Mouse (Mus musculus): ENCODE measurements at regions not wholly inside any gene's neighbourhood (a gene's known extent, or its start where the extent isn't known, plus 50 kb on each side); places are given as distances from the start of the nearest gene placed in this dataset.
A peak's percentile ranks its signal among the peaks of the same experiment; 100 is the strongest.

DNA sequence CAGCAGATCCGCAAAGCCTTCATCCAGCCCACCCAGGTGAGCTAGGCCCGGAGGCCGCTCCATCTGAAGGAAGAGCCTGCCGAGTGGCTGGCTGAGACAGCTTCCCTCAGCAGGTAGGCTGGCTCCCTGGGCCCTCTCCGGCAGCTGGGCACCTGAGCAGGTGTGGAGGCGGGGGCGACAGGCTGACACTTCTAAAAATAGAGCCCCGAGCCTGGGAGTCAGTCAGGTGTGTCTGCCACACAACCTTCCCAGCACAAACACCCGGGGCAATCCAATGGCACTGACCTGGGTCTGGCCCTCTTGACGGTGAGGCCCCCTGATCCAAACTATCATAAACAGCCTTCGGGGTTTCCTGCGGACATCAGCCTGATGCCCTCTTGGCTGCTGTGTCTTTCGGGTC, 58.5 kb downstream of the Zfp36l2 start:
- DNase-seq, result peak; percentile 76 to 78

DNA sequence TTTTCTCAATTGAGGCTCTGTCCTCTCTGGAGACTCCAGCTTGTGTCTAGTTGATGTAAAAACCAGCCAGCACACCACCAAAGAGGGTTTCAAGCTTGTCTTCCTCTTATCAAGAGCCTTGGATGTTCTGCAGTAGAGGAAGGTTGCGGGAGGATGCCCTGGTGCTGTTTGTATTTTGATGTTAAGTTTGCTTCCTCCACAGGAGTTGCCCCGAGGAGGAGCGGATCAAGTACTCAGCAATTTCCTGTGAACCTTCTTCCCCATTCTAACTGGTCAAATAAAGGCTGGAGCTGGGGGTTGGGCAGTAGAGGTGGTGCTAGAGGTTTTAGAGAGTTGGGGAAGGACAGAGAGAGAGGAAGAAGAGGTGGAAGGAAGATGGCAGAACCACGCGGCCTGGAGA, 59.5 kb downstream of the Zfp36l2 start:
- no peak for DNase-seq

DNA sequence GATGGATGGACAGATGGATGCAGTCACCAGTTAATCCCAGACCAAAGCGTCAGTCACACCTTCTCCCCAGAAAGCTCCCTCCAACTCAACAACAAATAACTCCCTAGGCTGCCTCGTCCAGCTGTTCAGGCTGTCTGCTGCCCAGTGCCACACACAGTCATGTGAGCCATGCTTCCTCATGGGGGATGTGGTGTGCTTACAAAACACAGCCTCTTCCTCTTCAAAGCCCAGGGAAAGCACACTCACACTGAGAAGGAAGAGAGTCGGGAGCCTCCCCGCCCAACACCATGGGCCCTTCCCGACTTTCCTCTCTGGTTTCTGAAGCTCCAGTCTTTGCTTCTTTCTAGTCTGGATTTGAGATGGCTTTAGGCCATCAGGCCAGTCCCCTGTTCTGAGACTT, 61.6 kb downstream of the Zfp36l2 start:
- no peak for DNase-seq

DNA sequence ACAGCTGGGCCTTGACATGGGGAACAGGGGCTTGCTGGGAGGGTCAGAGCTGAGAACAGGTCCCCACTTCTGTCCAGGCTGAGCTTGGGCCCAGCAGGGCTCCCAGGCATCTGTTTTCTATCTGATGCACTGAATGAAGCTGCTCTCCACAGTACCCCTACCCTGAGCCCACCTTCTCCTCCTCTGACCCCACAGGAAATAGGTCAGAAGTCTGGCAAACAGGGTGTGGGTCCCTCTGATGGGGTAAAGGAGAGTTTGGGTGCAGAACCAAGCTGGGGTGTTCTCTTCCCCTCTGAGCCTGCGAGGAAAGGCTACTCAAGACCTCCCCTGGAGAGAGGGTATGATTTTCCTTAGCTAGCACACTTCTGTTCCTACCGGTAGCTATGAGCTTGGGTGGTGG, 64.6 kb downstream of the Zfp36l2 start:
- no peak for DNase-seq

DNA sequence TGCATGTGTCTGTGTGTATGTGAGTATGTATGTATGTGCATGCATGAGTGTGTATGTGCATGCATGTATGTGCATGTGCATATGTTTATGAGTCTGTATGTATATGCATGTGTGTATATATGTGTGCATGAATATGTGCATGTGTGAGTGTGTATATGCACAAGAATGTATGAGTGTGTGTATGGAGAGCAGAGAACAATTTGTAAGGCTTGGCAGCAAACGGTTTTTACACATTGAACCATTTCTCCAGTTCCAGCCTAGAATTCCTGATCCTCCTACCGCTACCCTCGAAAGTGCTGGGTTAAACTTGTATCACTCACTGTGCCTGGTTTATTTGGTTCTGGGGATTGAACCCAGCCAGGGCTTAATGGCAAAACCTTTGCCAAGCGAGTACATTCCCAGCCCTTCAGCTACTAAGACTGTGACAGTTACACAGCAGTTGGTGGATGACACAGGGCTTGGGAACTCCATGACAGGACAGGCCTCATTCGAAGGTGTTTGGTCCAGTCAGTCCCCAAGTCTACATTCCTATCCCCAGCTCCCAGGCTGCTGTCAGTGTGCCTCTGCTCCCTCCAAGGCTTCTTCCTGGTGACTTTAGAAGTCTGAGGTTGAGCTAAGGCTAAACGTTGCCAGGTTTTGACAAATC, 65.1 kb downstream of the Zfp36l2 start:
- DNase-seq, result no peak

DNA sequence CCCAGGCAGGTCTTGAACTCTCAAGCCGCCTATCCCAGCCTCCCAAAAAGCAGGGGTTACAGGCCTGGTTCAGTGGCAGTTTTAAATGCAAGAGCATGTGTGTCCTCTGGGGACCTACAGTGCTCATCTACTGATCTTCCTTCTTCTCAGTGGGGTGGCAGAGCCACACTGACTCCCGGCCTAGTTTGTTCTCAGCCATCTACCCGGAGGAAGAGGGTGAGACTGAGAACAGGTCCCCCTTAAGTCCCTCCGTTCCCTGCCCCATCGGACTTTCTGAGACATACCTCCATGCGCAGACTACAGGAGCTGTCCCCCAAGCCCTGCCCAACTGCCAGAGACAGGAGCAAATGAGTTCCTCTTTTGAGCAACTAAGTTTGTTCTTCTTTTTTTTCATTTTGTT, 66.5 kb downstream of the Zfp36l2 start:
- no peak for DNase-seq

DNA sequence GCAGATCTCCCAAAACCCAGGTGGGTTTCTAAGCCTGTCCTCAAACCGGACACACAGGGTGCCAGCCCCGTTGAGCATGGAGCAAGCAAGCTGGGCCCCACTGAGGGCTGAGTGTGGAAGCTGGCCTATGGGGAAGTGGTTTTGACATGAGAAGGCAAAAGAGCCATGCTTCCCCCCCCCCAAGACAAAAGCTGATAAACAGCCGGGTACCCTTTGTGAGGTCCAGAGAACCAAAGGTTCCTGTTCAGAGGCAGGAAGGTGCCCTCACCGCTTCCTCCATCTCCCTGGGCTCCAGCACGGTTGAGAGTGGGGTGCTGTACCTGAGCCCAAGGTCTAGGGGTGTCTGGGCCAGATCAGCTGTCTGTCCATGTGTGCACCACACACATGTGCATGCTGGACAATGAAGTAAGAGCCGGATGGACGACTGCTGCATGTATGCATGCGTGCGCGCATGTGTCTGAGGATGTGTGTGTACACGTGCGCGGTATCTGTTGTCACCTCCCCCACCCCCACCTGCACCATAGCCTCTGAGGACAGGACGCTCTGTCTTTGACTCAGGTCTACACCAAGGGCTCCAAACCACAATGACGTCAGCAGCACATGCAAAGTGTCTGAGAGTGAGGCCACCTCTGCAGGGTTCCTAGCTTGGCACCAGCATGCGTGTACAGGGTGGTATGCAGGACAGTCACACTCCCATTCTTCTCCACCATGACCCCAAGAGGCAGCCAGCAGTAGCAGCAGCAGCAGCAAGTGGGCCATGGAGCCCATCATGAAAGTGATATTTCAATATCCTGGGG, 68.3 kb downstream of the Zfp36l2 start:
- DNase-seq, result no peak

DNA sequence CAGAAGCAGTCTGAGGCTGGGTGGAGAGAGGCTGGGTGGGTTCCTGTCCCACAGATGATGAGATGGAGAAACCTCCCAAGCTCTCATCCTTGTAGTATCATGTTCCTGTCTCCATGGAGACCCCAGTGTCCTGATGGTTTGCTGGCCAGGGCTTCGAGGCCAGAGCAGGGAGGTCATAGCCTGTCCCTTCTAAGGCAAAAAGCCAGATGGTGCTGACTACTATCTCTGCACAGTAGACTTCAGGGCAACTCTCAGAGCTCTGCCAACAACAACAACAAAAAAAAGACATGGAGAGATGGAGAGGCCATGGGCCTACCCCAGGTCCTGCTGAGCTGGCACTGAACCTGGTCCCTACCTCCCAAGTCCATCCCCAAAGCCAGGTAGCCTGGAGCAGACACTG, 69.0 kb downstream of the Zfp36l2 start:
- DNase-seq, result no peak

DNA sequence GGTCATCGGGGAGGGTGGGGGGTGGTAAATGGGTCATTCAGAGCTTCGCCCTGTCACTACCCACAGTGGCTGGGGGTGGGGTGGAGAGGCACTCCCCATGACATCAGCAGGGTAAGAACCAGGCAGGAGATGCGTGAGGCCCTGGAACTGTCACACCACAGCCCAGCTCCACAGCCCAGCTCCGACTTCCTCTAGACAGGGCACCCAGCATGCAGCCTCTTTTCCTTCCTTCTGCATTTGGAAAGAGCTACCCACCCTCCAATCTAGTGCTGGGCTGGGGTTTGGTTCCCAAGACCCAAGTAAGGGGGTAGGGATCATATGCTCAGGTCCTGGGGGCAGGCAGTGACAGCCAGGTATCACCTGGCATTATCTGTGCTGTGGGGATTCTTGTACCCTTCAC, 69.5 kb downstream of the Zfp36l2 start:
- no peak for DNase-seq

DNA sequence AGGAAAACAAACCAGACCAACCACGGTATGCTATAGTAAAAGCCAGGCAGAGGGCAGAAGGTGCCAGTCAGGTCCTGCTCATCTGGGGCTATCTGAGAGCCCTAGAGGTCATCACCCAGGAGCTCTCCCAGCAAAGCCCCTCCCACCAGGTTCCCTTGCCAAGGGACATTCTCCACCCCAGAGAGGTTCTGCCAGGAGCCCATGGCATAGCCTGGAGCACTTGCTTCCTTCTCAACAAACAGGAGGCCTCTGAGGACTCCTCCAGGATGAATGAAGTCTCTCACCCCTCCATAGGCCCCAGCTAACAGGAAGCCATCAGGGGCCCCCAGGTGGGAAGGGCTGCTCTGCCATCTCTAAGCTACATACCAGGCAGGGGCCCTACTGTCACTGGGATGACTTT, 70.0 kb downstream of the Zfp36l2 start:
- DNase-seq, result peak; percentile 70 to 71

DNA sequence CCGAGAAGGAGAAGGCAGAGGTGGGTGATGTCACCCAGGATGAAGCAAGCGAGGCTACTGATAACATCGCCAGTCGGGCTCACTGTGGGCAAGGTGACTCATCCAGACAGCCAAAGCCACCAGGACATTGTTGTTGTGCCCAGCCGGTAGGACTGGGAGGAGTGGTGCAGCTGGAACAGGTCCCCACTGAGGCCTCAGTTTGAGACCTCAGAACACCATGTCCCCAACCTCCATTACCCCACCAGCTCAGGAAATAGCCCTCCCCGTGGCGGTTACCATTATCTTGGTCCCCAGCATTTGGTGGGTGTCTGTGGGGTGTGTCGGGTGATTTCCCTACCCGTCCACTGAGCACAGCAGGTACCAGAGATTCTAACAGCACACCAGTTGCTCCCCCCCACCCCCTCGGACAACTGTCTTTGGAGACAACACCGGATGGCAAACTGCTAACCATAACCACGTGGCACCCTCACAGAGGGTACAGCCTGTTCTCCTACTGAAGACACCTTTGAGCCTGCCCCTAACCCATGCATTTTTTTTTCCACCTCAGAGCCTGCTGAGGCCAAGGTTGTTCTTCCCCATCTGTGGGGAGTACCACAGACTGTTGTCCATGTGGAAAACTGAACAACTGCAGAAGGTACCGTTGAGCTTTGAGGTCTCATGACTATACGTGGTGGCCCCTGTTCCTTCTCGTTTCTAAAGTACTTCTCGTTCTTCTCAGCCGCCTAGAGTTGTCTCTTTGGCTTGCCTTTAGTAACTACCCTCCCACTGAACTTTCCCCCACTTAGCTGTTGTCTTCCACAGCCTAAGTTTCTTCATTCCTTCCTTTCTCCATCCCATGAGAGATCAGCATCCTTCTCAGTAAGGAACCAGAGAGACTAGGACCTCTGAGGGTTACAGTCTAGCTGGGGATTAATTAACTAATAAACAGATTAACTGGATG, 71.1 kb downstream of the Zfp36l2 start:
- DNase-seq, result no peak

DNA sequence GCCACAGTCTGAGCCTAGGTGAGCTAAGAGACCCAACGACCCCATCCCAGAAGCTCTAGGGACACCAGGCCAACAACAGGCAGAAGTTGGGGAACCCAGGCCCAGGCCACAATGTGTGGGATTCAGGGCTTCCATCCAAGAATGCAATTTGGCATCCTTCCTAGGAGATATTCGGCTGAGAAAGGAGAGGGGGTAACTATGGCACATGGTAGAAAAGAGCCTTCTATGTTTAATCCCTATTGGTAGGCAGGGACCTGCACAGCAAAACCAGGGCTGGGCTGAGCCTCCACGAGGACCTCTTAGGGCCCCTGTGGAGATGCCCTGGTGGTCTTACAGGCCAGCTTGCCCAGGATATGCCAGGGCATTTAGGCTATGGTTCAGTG, 71.8 kb downstream of the Zfp36l2 start:
- DNase-seq, result no peak

DNA sequence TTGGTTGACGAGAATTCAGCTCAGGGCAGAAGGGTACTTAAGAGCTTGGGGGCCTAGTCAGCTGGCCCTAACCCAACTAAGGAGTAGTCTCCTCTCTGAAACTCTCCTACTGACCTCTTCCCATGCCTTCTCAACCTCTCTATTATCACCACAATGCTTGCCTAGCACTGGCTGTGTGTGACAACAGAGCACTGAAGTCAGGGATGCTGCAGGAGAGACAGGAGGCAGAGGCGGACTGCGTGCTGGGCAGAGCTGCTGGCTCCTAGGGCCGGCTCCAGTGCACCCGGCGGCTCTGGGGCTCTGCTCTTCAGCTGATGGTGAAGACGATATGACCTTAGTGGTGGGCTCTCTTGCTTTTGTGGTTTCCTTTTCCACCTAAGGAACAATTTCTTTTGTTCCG, 72.6 kb downstream of the Zfp36l2 start:
- no peak for DNase-seq

DNA sequence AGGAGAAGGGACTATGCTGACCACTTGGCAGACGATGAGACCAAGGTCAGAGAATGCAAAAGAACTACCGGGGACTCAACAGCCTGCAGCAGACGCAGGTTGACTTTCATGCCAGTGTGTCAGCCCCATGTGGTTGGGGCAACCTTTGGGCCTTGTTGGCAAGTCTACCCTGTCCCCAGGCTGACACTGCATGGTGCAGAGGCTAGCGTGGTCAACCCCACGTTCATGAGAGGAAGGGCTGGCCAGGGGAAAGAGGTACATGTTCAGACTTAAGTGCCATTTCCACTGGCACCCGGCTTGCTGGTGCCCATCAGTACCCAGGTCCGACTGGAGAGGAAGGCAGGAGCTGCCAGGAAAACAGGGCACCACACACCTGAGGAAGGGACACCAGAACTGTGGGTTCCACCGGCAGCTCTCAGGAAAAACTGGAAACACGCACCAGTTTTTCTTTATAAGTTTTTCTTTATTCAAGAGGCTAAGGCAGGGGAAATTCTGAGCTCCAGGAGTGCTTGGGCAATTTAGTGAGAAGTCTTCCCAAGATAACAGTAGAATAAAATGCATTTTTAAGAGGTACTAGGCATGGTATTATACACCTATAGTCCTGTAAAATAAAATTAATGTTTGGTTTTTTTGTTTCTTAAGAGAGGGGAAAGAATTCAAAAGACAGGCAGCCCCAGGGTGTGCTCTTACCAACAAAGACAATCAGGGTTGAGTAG, 73.3 kb downstream of the Zfp36l2 start:
- no peak for DNase-seq

DNA sequence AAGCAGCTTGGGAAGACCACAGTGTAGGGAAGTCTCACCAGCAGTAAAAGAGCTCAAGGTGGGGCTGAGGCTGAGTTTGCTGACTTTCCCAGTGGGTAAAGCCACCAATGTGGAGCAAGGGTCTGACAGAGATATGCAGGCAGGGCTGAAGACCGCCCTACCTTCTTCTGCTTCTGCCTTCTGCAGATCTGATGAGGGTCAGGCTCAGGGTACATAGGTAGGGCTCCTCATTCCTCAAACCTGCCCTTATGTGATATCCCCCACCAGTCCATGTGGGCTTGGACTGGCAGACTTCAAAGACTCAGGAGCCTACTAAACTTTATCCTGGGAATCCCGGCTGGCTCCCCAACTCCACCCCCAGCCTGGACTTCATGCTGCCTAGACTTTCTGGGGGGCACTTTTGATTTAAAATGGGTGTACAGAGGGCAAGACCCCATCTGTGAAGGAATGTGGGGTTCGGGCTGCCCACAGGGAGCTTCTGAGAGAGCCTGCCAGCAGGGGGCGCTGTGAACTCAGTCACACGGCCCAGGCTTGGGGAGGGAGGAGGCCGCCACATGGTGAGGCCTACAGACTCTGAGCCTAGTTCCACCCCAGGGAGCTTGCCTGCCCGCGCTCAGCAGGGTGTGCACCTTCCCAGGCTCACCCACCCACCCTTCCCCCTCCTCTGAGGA, 74.0 kb downstream of the Zfp36l2 start:
- peak; percentile 93 to 99 for DNase-seq

DNA sequence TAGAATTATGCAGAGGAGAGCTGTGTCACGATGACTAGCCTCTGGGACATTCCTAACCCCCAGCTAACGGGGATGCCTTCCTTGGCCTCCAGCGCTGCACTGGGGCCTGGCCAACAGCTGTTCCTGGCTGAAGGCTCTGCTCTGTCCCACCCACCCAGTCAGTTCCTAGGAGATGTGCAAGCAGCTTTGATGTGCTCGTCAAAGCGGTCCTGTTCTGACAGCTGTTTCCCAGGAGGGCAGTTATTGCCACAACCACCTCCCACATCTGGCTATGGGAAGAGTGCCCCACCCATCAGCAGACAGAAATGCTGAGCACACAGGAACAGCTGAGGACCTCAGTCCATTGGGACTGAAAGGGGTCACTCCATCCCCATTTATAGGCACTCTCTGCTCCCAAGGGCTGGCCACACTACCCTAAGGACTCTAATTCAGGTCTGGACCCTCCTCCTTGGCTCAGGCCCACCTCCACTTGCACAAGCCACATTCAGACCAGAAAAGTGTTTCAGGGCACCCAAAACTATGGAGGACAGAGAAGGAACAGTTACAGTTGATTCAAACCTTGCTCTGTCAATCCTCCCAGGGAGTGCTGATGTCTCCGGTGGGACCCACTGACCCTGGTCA, 75.2 kb downstream of the Zfp36l2 start:
- DNase-seq, result peak; percentile 51 to 62

DNA sequence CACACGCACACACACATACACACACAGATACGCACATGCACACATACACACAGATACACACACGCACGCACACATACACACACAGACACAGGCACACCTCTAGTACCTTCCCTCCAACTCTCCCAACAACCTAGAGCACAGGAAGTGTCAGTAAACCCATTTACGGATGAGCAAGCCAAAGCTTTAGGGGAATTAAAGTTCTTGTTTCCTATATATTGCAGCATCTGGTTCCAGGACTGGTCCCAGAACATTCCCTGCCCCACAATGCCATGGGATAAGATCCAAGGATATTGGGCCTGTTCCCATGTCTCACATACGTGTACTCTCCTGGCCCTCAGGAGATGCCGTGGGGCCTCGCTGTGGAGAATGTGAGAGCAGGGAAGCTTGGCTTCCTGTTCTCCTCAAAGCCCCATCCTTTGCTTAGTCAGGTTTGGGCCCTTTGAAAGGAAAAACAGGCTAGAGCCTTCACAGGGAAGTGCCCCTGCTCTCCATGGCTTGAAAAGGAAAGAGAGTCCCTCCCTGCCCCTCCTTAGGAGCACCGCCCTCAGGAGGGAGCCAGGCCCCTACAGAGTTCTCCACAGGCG, 75.9 kb downstream of the Zfp36l2 start:
- no peak for DNase-seq

DNA sequence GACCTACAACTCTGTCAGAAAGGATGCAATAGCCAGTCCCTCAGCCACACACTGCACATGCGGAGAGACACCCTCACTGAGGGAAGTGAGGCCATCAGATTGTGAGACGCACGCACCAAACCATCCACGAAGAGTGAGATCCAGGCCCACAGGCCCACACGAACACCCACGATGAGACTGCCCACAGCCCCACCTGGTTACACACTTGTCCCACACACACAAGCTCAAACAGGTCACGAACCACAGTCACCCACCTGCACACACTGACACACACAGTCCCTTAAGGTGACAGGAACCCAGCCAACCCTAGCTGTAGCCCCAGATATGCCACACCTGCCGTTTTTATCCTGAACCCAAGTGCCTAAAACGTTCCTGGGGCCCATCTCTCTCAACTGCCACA, 76.8 kb downstream of the Zfp36l2 start:
- DNase-seq, result no peak

DNA sequence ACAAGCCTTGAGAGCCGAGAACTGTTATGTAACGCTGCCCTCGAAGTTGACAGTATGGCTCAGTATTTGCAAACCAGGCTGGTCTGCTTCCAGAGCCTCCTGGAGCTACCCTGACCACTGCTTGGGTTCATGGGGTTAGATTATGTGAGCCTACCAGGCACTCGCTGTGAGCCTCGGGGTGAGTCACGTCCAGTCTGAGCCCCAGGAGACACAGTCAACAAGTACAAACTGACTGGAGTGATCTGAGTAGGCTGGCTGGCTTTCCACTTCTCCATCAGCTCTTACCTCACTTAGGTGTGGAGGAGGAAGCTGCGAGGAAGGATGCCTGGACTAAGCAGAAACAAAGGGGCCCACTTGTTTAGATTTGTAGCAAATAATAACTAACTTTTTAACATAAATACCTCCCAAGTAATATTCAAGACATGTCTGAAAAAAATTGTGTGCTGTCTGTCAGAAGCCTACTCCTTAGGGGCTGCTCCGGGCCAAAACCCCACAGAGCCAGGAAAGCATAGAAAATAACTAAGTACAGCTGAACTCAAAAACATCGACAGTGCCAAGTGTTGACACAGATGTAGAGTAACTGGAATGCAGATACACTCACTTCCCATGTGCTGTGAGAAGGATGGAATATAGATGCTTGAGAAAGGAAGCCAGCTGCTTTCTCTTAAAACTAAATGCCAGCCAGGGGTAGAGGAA, 77.6 kb downstream of the Zfp36l2 start:
- no peak for DNase-seq

DNA sequence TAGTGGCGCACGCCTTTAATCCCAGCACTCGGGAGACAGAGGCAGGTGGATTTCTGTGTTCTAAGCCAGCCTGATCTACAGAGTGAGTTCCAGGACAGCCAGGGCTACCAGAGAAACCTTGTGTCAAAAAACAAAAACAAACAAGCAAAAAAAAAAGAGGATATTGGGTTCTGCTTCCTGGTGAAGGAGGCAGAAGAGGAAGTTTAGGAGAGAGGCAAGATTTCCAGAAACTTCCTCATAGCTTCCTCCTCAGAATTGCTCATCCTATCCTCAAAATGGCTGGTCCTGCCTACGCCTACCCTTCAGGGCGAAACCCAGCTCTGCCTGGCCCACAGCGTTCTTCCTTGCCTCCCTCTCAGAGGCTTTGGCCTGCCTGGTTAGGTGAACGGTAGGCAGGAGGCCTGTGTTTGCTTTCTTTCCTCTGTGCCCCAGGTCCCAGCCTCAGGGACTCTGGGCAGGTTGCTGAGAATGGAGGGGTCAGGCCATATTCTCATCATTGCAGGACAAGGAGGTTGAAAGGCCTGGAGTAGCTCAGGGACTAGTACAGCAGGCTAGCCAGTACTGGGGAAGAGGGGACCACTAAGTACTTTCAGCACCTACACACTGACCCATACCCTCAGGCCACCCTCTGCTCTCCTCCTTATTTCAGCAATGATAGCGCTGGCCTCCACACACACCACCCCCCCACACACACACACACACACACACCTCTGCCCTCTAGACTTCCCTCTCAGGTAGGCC, 79.6 kb downstream of the Zfp36l2 start:
- no peak for DNase-seq

All from kidney, postnatal 36 days (tissue).